Mouse (Mus musculus) hindbrain, embryonic 11.5 days (tissue): Measurements from ENCODE around the gene Slc35e3. TPM values are rescaled to one million over a fixed set of nuclear protein-coding genes. Genes with fewer than 3 reads are reported as not detected.
A peak's percentile ranks its signal among the peaks of the same experiment; 100 is the strongest.

Experiments used
- ATAC-seq: fragments of 200-750 bp; cut with Nextera tagmentation; 2 replicates; pipeline ENCODE4 v1.8.0; 2017; ENCODE audit warnings: mild to moderate bottlenecking, moderate TSS enrichment, moderate library complexity; ENCODE audit not compliant: low FRiP score
- DNase-seq: peaks from one replicate; pipeline ENCODE4 v3.0.0-alpha.2; 2015; ENCODE audit warnings: low spot score
- H3K27ac ChIP-seq: fragments of 300-500 bp; sonication (generic); 2 replicates; pipeline ENCODE4 v1.5.1; 2014; ENCODE audit warnings: mild to moderate bottlenecking, low read depth, low read length
- H3K27me3 ChIP-seq: fragments of 300-500 bp; sonication (generic); 2 replicates; pipeline ENCODE4 v1.6.1; 2014; ENCODE audit warnings: mild to moderate bottlenecking, low read length, moderate library complexity, mixed read lengths; ENCODE audit not compliant: control insufficient read depth, insufficient read depth
- H3K36me3 ChIP-seq: fragments of 300-500 bp; sonication (generic); 2 replicates; pipeline ENCODE4 v1.6.1; 2014; ENCODE audit warnings: mild to moderate bottlenecking, low read length, moderate library complexity, mixed read lengths; ENCODE audit not compliant: control insufficient read depth, insufficient read depth
- H3K4me1 ChIP-seq: fragments of 300-500 bp; sonication (generic); replicated peaks from 2 replicates; pipeline ENCODE4 v1.6.1; 2014; ENCODE audit warnings: low read length, mixed read lengths; ENCODE audit not compliant: control insufficient read depth, insufficient read depth
- H3K4me2 ChIP-seq: fragments of 300-500 bp; sonication (generic); replicated peaks from 2 replicates; pipeline ENCODE4 v1.6.1; 2014; ENCODE audit warnings: mild to moderate bottlenecking, low read depth, low read length
- H3K4me3 ChIP-seq: fragments of 300-500 bp; sonication (generic); 2 replicates; pipeline ENCODE4 v1.5.1; 2014; ENCODE audit warnings: low read depth, low read length
- H3K9ac ChIP-seq: fragments of 300-500 bp; sonication (generic); 2 replicates; pipeline ENCODE4 v1.6.1; 2014; ENCODE audit warnings: low read depth, low read length
- H3K9me3 ChIP-seq: fragments of 300-500 bp; sonication (generic); 2 replicates; pipeline ENCODE4 v1.6.1; 2016; ENCODE audit warnings: low read length; ENCODE audit not compliant: control insufficient read depth
- WGBS: fragments of 180-500 bp; shearing (Covaris S2); extraction: QIAGEN DNeasy Blood & Tissue Kit; methylation state at CpG from one replicate; pipeline ENCODE4 v1.1.7; 2014; 5-methylcytosine and 5-hydroxymethylcytosine counted together
- polyA plus RNA-seq: library from polyadenylated mRNA; unstranded; fragments of >200 nt; fragmentation: Nextera tagmentation; extraction: Ambion mirVana; gene quantifications from 2 replicates; pipeline ENCODE4 v1.2.1, GENCODE M21; 2014

Slc35e3 gene
- polyA plus RNA-seq, 1 experiment from 2014 or later, result 18.2 TPM

- Histone ChIP-seq H3K4me3 (no peak overlapping the region), H3K27me3 (no peaks in the 10 kb centered on the region), H3K27ac (no peak overlapping the region), H3K36me3 (peaks cover 20% of the 10 kb centered on the region), H3K4me1 (no peaks in the 10 kb centered on the region), H3K9ac (no peak overlapping the region), H3K9me3 (no peaks in the 10 kb centered on the region), H3K4me2 (no peak overlapping the region)
- ATAC-seq (no peak), DNase-seq (no peak)
- 94% methylated on average over 5 of the region's 5 CpGs for WGBS
These were observed 53.2 kb downstream of the Slc35e3 start for GRCm38 (mm10) chr10:117692953-117693352.

GRCm38 (mm10) chr10:117692173-117692572 is 54.0 kb downstream of the Slc35e3 start:
- ATAC-seq, result no peak
- peaks cover 16% of the 10 kb centered on the region for H3K36me3 ChIP-seq
- no peaks in the 10 kb centered on the region for H3K4me1 ChIP-seq

GRCm38 (mm10) chr10:117691389-117691968 is 54.7 kb downstream of the Slc35e3 start:
- Histone ChIP-seq H3K27ac (no peak overlapping the region), H3K4me3 (no peak overlapping the region), H3K36me3 (peaks cover 13% of the 10 kb centered on the region; the same call in 1 of the 2 replicates), H3K27me3 (no peaks in the 10 kb centered on the region), H3K9me3 (no peaks in the 10 kb centered on the region), H3K4me2 (no peak overlapping the region), H3K4me1 (no peaks in the 10 kb centered on the region), H3K9ac (no peak overlapping the region)
- DNase-seq (no peak), ATAC-seq (no peak)
- WGBS, result 92% methylated on average over 10 of the region's 10 CpGs

More at GRCm38 (mm10) chr10:117692173-117692572, 54.0 kb downstream of the Slc35e3 start:
- Histone ChIP-seq H3K9ac (no peak overlapping the region), H3K27me3 (no peaks in the 10 kb centered on the region), H3K4me3 (no peak overlapping the region), H3K9me3 (no peaks in the 10 kb centered on the region), H3K4me2 (no peak overlapping the region), H3K27ac (no peak overlapping the region)
- no peak for DNase-seq

- no peak overlapping the region for H3K4me2 ChIP-seq
- H3K4me1 ChIP-seq, result no peaks in the 10 kb centered on the region
- H3K4me3 ChIP-seq, result no peak overlapping the region
- ATAC-seq, result no peak
- DNase-seq, result no peak
- H3K9ac ChIP-seq, result no peak overlapping the region
- H3K27ac ChIP-seq, result no peak overlapping the region
- no peaks in the 10 kb centered on the region for H3K27me3 ChIP-seq
- WGBS, result 95% methylated on average over 3 of the region's 3 CpGs
- H3K36me3 ChIP-seq, result peaks cover 13% of the 10 kb centered on the region; the same call in 1 of the 2 replicates
- H3K9me3 ChIP-seq, result no peaks in the 10 kb centered on the region
These were observed 55.3 kb downstream of the Slc35e3 start for GRCm38 (mm10) chr10:117690770-117691296.

- H3K4me3 ChIP-seq, result no peak overlapping the region
- H3K4me1 ChIP-seq, result no peaks in the 10 kb centered on the region
- ATAC-seq (no peak), DNase-seq (no peak)
- no peak overlapping the region for H3K27ac ChIP-seq
- no peaks in the 10 kb centered on the region for H3K9me3 ChIP-seq
- no peak overlapping the region for H3K9ac ChIP-seq
- 83% methylated on average over 2 of the region's 2 CpGs for WGBS
- no peak overlapping the region for H3K4me2 ChIP-seq
- peaks cover 13% of the 10 kb centered on the region; the same call in 1 of the 2 replicates for H3K36me3 ChIP-seq
- no peaks in the 10 kb centered on the region for H3K27me3 ChIP-seq
These were observed 56.1 kb downstream of the Slc35e3 start for GRCm38 (mm10) chr10:117690101-117690352.

- peaks cover 9% of the 10 kb centered on the region; the same call in 1 of the 2 replicates for H3K36me3 ChIP-seq
- WGBS, result 95% methylated on average over 11 of the region's 11 CpGs
- H3K4me3 ChIP-seq, result no peak overlapping the region
- ATAC-seq, result no peak
- H3K27me3 ChIP-seq, result no peaks in the 10 kb centered on the region
- H3K9ac ChIP-seq, result no peak overlapping the region
- no peaks in the 10 kb centered on the region for H3K9me3 ChIP-seq
- DNase-seq, result no peak
- H3K4me1 ChIP-seq, result no peaks in the 10 kb centered on the region
- no peak overlapping the region for H3K27ac ChIP-seq
- H3K4me2 ChIP-seq, result no peak overlapping the region
These were observed 56.7 kb downstream of the Slc35e3 start for GRCm38 (mm10) chr10:117689297-117690100.

GRCm38 (mm10) chr10:117688204-117689151 is 57.7 kb downstream of the Slc35e3 start:
- H3K9me3 ChIP-seq, result no peaks in the 10 kb centered on the region
- H3K27me3 ChIP-seq, result no peaks in the 10 kb centered on the region
- H3K9ac ChIP-seq, result no peak overlapping the region
- H3K4me3 ChIP-seq, result no peak overlapping the region
- H3K36me3 ChIP-seq, result peaks cover 9% of the 10 kb centered on the region; the same call in 1 of the 2 replicates
- no peak overlapping the region for H3K4me2 ChIP-seq
- no peak overlapping the region for H3K27ac ChIP-seq
- ATAC-seq, result peak; percentile 33; the same call in 1 of the 2 replicates
- no peaks in the 10 kb centered on the region for H3K4me1 ChIP-seq
- WGBS, result 89% methylated on average over 13 of the region's 13 CpGs
- peak; percentile 44 for DNase-seq

GRCm38 (mm10) chr10:117687577-117687976 is 58.6 kb downstream of the Slc35e3 start:
- H3K4me2 ChIP-seq, result no peak overlapping the region
- no peaks in the 10 kb centered on the region for H3K27me3 ChIP-seq
- H3K4me3 ChIP-seq, result no peak overlapping the region
- no peak for ATAC-seq
- WGBS, result 91% methylated on average over 7 of the region's 7 CpGs
- DNase-seq, result no peak
- H3K9me3 ChIP-seq, result no peaks in the 10 kb centered on the region
- peaks cover 9% of the 10 kb centered on the region; the same call in 1 of the 2 replicates for H3K36me3 ChIP-seq
- no peak overlapping the region for H3K9ac ChIP-seq
- H3K4me1 ChIP-seq, result no peaks in the 10 kb centered on the region
- no peak overlapping the region for H3K27ac ChIP-seq
